Mouse (Mus musculus) left cerebral cortex, postnatal 14 days (tissue): Measurements from ENCODE around the gene Gse1. TPM values are rescaled to one million over a fixed set of nuclear protein-coding genes. Genes with fewer than 3 reads are reported as not detected.

Experiments
- DNase-seq, 2 experiments: peaks; one replicate each; pipeline ENCODE4 v3.0.0; 2021 to 2022; ENCODE audit warnings: low spot score in 2 of 2, mixed read lengths in 1 of 2
- intact Hi-C: fragments of 180-260 bp; cut with DNase I; formaldehyde crosslinking; loops from one replicate; pipeline ENCODE4 v1.15.1; 2025
- total RNA-seq, 2 experiments: library from RNA; stranded (reverse); gene quantifications; 2 replicates each; pipeline ENCODE4 v1.2.3; 2021

Gse1 gene
- total RNA-seq, 2 experiments from 2014 or later: 49.0 to 57.3 TPM

DNA sequence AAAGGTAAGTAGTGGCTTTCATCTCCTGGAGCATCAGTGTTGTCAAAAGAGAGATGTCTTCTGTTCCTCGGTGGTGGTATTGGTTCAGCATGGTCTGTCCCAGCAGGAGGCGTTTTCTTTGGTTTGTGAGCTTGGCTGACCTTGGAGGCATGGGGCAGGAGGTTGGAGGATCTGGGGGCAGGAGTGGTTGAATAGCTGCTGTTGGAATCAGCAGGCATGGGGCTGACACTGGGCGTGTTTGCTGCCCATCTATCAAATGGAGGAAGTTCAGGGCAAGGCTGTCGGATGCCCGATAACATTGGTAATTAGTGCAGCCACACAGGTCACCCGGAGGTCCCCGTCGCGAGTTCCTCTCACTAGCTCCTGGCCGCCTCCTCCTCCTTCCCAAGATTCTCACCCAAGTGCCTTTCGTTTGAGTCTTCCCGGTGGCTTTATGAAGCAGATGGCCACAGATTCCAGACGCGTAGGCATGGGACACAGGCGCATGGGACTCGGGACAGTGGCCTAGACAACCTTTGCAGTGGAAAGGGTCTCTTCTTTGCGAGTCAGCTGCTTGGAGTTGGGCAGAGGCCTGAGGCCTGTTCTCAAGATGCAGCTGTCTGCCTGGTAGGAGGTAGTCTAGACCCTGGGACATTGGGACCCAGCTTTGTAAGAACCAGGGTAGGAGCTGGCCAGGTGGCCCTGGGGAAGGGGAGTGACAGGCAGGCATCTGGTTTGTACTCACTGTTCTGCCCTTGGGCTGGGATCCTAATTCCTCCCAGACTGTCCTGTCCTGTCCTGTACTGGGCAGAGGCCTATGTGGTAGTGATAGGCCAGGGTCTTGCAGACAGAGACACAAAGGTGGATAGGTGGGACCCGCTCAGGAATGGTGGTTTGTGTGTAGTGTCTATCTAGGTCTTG lies 2.7 kb downstream of the Gse1 start:
- DNase-seq: no peak
- intact Hi-C loops: no loop called here

DNA sequence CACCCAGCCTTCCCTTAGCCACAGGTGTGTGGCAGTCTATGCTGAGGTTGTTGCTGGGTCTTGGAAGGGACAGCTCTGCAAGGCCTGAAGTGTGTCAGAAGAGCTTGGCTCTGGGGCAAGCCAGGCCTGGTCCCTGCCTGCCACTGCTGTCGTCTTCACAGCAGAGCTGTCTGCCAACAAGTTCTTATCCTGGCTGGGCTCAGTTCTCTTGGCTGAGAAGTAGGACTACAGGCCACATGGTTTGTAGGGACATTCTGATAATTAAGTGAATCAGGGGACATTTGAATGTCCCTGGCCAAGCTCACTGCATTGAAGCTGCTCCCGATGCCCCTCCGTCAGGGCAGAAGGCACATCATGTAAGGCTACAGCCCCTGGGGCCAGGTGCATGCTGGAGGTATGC lies 3.6 kb downstream of the Gse1 start:
- intact Hi-C loops: no loop called here

DNA sequence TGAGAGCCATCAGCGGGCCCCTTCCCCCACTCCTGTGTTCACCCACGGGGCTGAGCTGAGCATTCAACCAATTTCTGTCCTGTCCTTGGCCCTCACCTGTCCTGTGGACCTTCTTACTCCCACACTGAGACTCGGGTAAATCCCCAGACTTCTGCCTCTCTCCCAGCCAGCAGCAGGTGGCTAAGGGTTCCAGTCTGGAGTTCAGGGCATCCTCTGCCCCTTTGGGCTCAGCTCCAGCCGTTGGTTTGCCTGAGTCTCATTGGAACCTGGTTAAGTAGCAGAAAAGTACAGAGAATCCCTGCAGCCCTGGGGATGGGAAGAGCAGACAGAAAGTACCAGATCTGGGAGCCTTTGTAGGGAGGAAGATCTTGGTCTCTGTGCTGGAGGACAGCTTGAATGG lies 4.1 kb downstream of the Gse1 start:
- DNase-seq: no peak
- intact Hi-C loops: no loop called here

More for the DNA sequence above, 3.6 kb downstream of the Gse1 start:
- no peak for DNase-seq

DNA sequence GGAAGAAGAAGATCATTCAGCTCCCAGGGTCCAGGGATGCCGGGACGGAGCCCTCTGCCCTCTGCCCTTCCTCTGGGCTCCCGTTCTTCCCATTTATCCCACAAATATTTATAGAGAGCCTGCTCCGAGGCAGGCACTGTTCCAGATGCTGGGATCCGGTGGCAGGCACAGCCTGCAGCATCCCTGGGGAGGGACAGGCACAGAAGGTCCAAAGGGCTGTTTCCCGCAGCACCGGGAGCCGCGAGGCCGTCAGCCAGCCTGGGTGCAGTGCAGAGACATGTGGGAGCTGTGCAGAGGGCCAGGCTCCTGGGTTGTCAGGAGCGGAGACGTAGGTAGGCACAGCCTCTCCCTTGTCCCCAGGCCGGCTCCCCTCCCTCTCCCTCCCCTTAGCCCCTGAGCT lies 4.7 kb downstream of the Gse1 start:
- intact Hi-C loops: no loop called here

DNA sequence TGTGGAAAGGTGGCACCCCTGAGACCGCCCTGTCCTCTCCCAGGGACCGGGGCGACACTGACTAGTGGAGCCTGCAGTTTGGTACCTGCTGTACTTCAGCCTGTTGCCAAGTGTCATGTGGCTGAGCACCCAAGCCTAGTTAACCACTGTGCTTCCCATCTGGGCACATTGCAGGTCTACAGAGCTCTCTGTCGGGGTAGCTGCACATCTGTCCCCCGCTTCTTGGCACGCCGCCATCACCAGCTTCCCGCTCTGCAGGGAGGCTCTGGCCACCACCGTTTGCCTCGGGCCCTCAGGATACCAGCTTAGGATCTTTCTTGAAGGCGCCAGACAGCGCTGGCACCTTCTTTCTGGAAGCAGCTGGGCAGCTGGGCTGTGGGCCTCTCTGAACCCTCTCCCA lies 6.2 kb downstream of the Gse1 start:
- intact Hi-C loops: no loop called here
- no peak for DNase-seq

More for the DNA sequence above, 4.7 kb downstream of the Gse1 start:
- DNase-seq: no peak

DNA sequence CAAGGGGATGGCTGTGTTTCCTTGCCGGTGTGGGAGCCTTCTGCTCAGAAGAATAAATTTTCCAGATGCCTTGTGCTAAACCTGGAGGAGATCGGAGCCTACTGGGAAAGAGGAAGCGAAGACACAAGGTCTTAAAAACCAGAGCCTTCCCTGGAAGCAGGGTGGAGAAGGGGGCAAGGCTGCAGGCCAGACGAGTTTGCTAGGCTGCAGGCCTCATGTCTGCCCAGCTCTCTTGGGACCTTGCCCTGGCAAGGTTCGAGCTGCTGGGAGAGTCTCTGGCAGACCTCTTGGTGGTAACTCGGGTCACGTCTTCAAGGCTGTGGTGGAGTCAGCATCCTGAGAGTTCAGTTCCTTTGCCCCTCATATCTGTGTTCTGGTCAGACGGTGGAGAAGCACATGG lies 6.6 kb downstream of the Gse1 start:
- DNase-seq: no peak
- intact Hi-C loops: no loop called here

DNA sequence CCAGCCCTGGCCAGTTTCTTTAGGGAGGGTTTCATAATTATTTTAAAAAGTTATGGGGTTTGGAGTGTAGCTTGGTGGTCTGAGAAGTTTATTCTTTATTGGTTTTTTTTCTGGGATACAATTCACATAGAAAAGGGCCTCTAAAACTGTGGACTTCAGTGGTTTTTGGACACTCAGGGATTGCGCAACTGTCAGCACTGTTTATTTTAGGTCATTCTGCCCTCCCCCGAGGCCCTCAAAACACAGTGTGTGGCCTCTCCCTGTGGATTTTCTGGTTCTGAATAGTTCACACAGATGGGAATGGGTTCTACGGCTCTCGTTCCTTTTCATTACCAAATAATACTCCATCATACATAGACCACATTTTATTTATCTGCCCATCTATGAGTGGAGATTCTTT lies 15.0 kb downstream of the Gse1 start:
- intact Hi-C loops: no loop called here
- no peak for DNase-seq

DNA sequence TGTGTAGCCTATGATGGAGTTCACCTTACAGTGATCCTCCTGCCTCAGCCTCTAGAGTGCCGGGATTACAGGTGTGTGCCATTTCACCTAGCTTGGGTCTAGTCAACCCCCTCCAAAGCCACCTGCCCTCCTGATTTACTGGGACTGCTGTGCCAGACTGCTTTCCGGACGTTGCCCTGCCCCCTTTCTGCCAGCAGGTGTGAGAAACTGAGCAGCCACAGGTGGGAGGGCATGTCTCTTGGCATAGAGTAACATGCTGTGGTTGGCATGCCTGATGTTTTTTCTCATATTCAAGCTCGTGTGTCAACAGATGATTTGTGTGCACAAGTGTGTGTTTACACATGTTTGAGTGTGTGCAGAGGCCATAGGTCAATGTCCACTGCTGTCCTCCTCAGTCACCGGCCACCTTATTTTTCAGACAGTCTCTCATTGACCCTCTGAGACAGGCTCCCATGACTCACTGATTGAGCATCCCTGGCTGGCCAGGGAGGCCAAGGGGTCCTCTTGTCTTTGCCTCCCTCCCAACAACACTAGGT lies 15.7 kb downstream of the Gse1 start:
- no peak for DNase-seq
- intact Hi-C loops: no loop called here

DNA sequence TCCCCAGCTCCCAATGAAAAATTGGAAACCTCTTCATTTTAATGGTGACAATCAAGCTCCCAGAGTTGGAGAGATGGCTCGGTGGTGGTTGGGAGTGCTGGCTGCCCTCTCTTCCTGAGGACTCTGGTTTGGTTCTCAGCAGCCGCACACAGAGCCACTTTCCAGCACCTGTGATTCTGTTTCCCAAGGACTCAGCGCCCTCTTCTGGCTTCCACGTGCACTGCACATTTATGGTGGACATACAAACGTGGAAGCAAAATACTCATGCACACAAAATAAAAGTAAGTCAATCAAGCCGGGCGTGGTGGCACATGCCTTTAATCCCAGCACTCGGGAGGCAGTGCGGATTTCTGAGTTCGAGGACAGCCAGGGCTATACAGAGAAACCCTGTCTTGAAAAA lies 16.3 kb downstream of the Gse1 start:
- intact Hi-C loops: no loop called here
- no peak for DNase-seq

DNA sequence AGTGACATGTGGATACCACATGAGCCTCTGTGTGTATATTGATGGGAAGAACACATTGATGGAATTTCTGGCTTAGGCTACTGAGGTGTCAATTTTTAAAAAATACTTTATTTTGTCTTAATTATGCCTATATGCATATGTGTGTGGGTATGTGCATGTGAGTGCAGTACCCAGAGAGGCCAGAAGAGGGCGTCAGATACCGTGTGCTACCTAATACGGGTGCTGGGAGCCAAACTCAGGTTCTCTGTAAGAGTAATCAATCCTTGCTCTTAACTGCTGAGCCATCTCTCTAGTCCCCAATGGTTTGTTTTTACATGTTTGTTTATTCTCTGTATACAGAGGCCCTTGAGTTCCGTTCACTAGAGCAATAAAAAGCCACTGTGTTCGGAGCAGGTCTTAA lies 19.4 kb downstream of the Gse1 start:
- intact Hi-C loops: no loop called here
- DNase-seq: no peak

DNA sequence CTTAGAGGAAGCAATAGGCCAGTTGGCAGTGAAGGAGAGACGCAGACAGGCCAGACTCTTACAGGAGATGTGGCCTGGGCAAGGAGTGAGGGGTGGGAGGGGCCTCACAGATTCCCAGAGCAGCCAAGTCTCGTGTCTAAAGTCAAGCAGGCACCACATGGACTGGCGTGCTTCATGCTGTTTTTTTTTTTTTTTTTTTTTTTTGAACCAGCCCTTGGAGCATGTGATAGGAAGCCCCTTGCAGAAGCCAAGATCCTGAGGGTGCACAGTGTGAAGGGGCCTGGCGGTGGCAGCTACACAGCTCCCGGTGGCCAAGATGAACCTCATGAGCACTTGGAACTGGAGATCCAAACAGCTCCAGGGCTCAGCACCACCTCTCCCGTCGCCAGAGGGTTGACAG lies 19.8 kb downstream of the Gse1 start:
- intact Hi-C loops: no loop called here
- DNase-seq: no peak

DNA sequence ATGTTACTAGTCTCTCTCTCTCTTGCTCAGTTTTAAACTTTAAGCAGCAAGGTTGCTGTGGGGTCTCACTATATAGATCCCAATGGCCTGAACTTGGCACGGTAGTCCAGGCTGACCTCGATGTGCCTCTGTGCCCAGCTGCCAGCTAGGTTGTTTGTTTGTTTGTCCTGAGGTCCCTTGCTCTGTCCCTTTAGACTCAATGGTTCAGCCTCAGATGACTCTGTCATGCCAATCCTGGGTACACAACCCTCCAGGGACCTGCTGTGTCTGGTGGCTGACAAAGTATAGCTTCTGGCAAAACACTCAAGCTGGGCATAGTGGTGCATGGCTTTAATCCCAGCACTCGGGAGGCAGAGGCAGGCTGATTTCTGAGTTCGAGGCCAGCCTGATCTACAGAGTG lies 20.2 kb downstream of the Gse1 start:
- no peak for DNase-seq
- intact Hi-C loops: no loop called here

DNA sequence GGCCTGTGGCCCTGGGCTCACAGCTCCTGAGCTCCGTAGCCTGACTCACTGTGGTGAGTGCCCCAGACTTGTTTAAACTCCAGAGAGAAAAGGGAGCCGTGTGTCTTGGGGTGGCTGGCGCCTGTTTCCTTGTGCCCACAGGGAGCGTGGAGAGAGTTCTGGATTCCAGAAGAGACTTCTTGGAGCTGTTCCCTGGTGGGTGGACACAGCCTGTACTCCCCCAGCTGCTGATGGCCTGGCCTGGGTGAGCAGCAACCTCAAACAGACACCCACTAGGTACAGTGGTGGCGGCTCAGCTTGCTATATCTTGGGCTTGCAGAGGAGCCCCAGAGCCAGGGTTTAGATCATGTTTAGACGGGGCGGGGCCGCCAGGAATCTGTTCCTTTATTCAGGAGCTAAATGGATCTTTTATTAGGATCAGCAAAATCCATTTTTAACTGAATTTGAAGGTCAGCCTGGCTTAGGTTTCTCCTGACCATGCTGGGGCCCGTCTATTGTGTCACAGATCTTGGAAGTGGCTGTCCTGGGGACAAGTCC lies 21.6 kb downstream of the Gse1 start:
- intact Hi-C loops: no loop called here
- DNase-seq: no peak

DNA sequence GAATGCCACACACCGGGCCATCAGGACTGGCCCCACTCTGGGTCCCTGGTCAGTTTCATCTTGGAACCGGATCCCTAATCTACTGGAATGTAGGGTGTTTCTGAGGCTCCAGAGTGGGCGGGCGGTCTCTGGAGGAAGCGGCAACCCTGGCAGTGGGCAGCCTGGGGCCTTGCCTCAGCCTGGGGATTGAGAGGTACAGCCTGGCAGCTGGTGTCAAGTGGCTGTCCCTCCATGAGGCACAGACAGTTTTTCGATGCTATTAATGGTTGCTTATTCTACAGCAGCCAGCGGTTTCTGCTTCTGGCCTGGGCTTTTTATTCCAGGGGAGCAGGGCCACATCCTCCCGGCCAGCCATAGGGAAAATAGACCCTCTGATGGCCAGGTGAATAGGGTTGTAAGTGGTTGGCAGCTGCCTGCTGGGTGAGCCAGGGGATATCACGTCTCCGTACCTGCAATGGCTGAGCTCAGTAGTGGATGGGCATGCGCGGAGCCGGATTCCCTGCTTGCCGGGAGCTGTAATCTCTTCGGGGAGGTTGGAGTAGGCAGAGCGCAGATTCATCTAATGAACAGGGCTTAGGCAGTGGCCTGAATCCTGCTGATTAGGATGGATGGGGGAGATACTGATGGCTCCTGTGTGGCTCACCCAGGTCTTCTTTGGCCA lies 22.6 kb downstream of the Gse1 start:
- DNase-seq: peak in 1 of 2 experiments; percentile 53
- intact Hi-C loops: no loop called here

DNA sequence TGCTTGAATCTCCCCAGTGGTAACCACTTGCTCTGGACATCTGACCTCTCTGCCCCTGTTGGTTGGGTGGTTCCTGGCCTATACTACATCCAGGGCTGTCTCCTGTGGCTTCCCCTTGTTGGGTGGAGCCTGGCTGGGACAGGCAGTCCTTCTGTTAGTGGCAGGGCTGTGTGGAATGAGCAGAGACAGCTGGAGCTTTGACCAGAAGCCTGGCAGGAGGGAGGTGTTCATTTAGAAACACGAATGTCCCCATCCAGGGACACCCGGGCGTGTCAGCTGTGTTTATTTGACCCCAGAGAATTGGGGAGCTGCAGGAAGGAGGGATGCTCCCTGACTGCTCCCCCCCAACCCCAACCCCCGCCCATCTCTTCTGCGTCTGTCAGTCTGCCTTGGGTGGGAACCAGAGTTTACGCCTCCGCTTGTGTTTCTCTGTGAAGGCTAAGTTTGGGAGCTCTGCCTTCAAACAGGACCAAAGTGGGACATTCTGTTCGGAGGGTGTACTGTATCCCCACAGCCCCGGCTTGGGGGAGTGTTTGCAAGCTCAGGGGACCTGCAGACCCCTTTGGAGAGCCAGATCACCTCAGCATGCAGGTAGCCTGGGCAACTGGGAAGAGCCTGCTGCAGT lies 23.3 kb downstream of the Gse1 start:
- intact Hi-C loops: no loop called here
- DNase-seq: peak in 1 of 2 experiments; percentile 63

DNA sequence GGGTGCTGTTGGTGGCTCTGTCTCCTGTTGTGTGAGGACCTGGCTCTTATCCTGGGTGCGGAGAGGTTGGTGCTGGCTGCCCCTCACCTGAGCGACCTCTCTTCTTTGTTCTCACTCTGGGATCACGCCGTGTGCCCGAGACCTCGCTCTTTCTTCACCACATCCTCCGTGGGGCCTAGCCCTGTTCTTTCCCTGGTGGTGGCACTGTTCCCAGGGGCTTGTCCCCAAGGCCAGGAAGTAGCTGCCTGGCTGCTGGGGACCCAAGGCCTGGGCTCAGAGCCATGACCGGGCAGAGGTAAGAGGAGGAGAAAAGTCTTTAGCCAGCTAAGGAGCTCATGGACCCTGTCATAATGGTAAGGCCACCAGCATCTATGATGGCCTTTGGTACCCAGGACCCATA lies 25.4 kb downstream of the Gse1 start:
- intact Hi-C loops: no loop called here
- no peak for DNase-seq

DNA sequence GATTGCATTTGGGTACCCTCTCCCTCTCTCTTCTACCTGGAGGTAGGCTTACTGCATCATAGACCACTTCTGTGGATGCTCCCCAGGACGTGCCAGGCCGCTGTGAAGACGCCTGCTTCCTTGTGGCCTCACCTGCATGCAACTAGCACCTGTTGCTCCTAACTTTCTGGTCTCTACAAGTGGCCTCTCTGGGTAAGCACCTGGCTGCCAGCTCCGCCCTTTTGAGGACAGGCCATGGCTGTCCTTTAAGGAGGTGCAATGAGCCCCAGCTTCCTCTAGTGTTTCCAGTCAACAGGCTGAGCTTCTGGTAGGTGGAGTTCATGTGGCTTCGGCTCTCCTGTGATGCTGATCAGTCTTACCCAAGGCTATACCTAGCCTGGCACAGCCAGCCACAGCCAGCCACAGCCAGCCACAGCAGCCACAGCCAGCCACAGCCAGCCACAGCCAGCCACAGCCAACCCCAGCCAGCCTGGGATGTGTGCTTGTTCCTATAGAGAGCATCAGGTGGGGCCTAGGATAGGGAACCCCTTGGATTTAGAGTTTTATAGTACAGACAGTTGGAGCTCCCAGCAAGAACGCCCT lies 27.2 kb downstream of the Gse1 start:
- DNase-seq: no peak
- intact Hi-C loops: no loop called here

DNA sequence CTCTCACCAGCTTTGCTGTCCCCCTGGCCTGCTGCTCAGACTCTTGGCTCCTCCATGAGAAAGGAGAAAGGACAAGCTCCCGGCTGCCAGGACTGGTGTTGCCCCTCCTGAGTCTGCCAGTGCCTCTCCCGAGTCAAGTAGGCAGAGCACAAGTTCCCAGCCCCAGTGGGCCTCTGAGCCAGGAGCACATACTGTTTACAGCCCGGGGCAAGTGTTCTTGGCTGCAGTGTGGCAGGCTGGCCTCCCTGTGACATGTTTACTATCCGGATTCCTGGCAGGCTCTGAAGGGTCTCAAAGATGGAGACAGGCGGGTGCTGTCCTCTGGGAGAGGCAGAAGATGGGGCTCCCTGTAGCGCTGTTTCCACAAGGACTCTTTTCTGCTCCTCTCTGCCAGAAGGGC lies 28.7 kb downstream of the Gse1 start:
- no peak for DNase-seq
- intact Hi-C loops: no loop called here

DNA sequence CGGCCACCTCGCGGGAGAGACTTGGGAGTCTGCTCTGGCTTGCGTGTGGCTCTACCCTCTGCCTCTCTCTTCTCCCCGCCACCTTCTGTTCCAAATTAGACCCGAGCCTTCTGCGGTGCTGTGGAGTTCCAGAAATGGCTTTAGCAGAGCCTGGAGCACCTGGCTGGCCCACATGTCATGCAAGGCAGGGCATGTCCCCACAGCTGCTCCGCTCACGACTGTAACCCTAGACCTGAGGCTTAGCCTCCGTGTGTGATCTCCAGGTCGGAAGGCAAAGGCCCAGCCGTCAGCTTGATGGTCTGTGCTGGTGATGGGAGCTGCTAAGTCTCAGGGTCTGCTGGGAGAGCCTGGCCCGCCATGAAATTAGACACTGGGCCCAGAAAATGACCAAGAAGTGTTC lies 30.9 kb downstream of the Gse1 start:
- intact Hi-C loops: no loop called here
- no peak for DNase-seq

DNA sequence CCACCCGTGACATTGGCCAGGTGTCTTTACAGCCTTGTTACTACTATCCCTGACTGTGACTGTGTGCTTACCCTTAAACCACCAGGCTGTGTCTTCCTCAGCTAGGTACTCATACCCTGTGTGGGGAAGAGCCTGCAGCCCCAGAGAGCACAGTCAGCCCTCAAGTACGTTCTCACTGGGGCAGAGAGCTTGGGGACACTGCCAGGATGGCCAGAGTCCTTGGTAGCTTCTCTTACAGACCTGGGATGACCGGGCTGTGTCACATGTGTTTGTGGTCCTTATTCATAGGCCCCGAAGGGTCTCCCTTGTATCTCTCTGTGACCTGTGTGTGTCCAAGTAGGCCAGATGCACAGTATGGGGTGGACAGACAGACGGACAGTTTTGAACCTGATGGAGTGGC lies 32.4 kb downstream of the Gse1 start:
- intact Hi-C loops: no loop called here
- DNase-seq: no peak
